Mouse (Mus musculus) ZHBTc4 (cell line): ENCODE results near the gene Eps8l2.

ENCODE experiments used
- DNase-seq: peaks from one replicate; pipeline ENCODE4 v3.0.0-alpha.2; 2011; ENCODE audit warnings: low read depth, low spot score

The Eps8l2 gene

GRCm38 (mm10) chr7:141407670-141408069 lies 69.0 kb downstream of the Eps8l2 start:
- DNase-seq, result peak; percentile 55

DNA sequence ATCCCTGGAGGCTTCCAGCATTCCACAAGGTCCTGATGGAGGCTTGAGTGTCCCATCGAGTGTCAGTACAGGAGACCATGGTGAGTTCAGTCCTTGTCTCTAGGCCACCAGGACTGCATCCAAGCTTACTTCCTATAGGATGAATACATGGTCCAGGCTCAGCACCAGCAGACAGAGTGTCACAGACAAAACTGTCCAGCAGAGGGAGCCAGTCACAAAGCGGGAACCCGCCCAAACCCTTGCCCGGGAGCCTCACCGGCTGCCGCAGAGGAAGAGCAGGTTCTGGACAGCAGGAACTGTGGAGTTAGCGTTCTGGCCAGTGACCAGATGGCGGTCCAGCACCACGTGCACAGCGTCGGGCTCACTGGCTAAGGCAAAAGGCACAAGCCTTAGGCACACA lies 70.2 kb downstream of the Eps8l2 start:
- peak; percentile 92 for DNase-seq

- DNase-seq, result no peak
Observed at GRCm38 (mm10) chr7:141410631-141411030, 72.0 kb downstream of the Eps8l2 start.

- no peak for DNase-seq
Observed at GRCm38 (mm10) chr7:141411667-141412066, 73.0 kb downstream of the Eps8l2 start.
